21 mouse cellular contexts compared by ENCODE assay signal in the genomic region with DNA sequence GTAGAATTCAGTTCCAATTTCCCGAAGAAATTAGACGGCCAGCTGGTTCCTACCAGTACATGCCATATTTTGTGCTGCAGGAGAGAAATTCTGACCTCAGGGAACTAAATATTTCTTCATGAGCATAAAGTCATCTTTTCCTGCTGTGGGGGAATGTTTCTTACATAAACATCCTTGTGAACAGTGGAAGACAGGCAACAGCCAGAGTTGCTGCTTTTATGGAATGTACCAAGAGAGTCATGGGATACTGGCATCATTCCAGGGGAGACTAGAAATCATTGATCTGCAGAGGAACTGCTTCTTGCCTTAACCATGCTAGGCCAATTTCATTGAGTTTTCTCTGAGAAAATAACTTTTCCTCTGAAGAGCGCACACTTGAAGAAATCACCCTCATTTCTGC.
DNase-seq lines count a peak whose midpoint lies in the region; ATAC-seq and TF ChIP-seq lines count a peak whose summit lies in the region.
"Had no signal": no experiment of that assay in that cellular context is flagged by ENCODE, and none has a peak within 500 bp of the region (broad histone marks: within the 10 kb centered on the region; RNA-seq: fewer than 3 reads in every experiment).

No protein-coding gene starts in this region.

- H3K4me1 ChIP-seq in forebrain, embryonic 14.5 days (ENCODE audit: control insufficient read depth, insufficient read depth, low read length), result no peaks in the 10 kb centered on the region
- H3K4me1 ChIP-seq in forebrain, embryonic 10.5 days, result no peaks in the 10 kb centered on the region
- no peaks in the 10 kb centered on the region for H3K4me1 ChIP-seq in liver, adult 2 months (ENCODE audit: control insufficient read depth, insufficient read depth, low read length)
- H3K4me1 ChIP-seq in liver, postnatal 0 days (ENCODE audit: insufficient read depth), result no peaks in the 10 kb centered on the region
- H3K4me1 ChIP-seq in midbrain, embryonic 11.5 days (ENCODE audit: control insufficient read depth, insufficient read depth, low read length), result no peaks in the 10 kb centered on the region
- H3K4me1 ChIP-seq: heart, embryonic 12.5 days; limb, embryonic 13.5 days; liver, embryonic 13.5 days; midbrain, embryonic 12.5 days had no signal

- no peak overlapping the region for H3K9ac ChIP-seq in forebrain, embryonic 14.5 days (ENCODE audit: low read length)
- no peak overlapping the region for H3K9ac ChIP-seq in liver, adult 2 months (ENCODE audit: low read depth, low read length)
- no peak overlapping the region for H3K9ac ChIP-seq in liver, postnatal 0 days (replicated peaks)
- H3K9ac ChIP-seq in midbrain, embryonic 11.5 days (ENCODE audit: low read length), result no peak overlapping the region
- H3K9ac ChIP-seq: forebrain, postnatal 0 days; heart, embryonic 12.5 days; limb, embryonic 13.5 days; liver, embryonic 13.5 days; midbrain, embryonic 12.5 days had no signal

- no peaks in the 10 kb centered on the region for H3K79me2 ChIP-seq in liver, adult 2 months (ENCODE audit: control insufficient read depth, insufficient read depth, low read length)

- H3K27ac ChIP-seq in forebrain, embryonic 14.5 days (ENCODE audit: low read depth, low read length), result no peak overlapping the region
- H3K27ac ChIP-seq in forebrain, embryonic 10.5 days, result no peak overlapping the region
- H3K27ac ChIP-seq in liver, adult 2 months (replicated peaks; ENCODE audit: insufficient read depth, low read depth, low read length), result no peak overlapping the region
- H3K27ac ChIP-seq in liver, postnatal 0 days (ENCODE audit: low read depth), result no peak overlapping the region
- H3K27ac ChIP-seq in midbrain, embryonic 11.5 days (ENCODE audit: low read depth, low read length), result no peak overlapping the region
- H3K27ac ChIP-seq: hindbrain, postnatal 0 days; limb, embryonic 13.5 days; liver, embryonic 13.5 days; midbrain, embryonic 12.5 days had no signal

- H3K27me3 ChIP-seq in forebrain, embryonic 14.5 days (replicated peaks; ENCODE audit: control insufficient read depth, insufficient read depth, low read length), result no peaks in the 10 kb centered on the region
- H3K27me3 ChIP-seq in forebrain, embryonic 10.5 days (ENCODE audit: poor library complexity, severe bottlenecking), result no peaks in the 10 kb centered on the region
- H3K27me3 ChIP-seq in liver, adult 2 months (ENCODE audit: control insufficient read depth, insufficient read depth, low read length), result no peaks in the 10 kb centered on the region
- no peaks in the 10 kb centered on the region for H3K27me3 ChIP-seq in liver, postnatal 0 days (ENCODE audit: insufficient read depth, low read length)
- no peaks in the 10 kb centered on the region for H3K27me3 ChIP-seq in midbrain, embryonic 11.5 days (ENCODE audit: control insufficient read depth, insufficient read depth, low read length)
- H3K27me3 ChIP-seq: heart, embryonic 12.5 days; limb, embryonic 13.5 days; liver, embryonic 13.5 days; midbrain, embryonic 12.5 days had no signal

- TF ChIP-seq EP300 in liver, postnatal 0 days (IDR thresholded peaks at IDR 0.05; ENCODE audit: low read depth), result no peak

- H3K9me3 ChIP-seq in forebrain, embryonic 14.5 days (replicated peaks; ENCODE audit: control insufficient read depth, low read length), result no peaks in the 10 kb centered on the region
- no peaks in the 10 kb centered on the region for H3K9me3 ChIP-seq in forebrain, embryonic 10.5 days
- no peaks in the 10 kb centered on the region for H3K9me3 ChIP-seq in liver, postnatal 0 days (ENCODE audit: low read length)
- no peaks in the 10 kb centered on the region for H3K9me3 ChIP-seq in midbrain, embryonic 11.5 days (ENCODE audit: control insufficient read depth, low read length)
- H3K9me3 ChIP-seq: heart, embryonic 12.5 days; limb, embryonic 13.5 days; liver, embryonic 13.5 days; midbrain, embryonic 12.5 days had no signal

- TF ChIP-seq POLR2A in liver, adult 2 months (IDR thresholded peaks at IDR 0.05; ENCODE audit: extremely low read depth, insufficient read depth, low read length), result no peak

- WGBS in forebrain, embryonic 14.5 days, result 93% methylated on average over 3 of the region's 3 CpGs
- WGBS in forebrain, embryonic 10.5 days, result 96% methylated on average over 3 of the region's 3 CpGs
- 81% methylated on average over 3 of the region's 3 CpGs for WGBS in liver, adult 2 months
- WGBS in liver, postnatal 0 days (ENCODE audit: insufficient replicate concordance), result 78% methylated on average over 3 of the region's 3 CpGs
- 90% methylated on average over 3 of the region's 3 CpGs for WGBS in midbrain, embryonic 11.5 days

- H3K36me3 ChIP-seq in forebrain, embryonic 14.5 days (ENCODE audit: control insufficient read depth, insufficient read depth, low read length), result no peaks in the 10 kb centered on the region
- no peaks in the 10 kb centered on the region for H3K36me3 ChIP-seq in forebrain, embryonic 10.5 days (replicated peaks)
- no peaks in the 10 kb centered on the region for H3K36me3 ChIP-seq in liver, adult 2 months (ENCODE audit: control insufficient read depth, insufficient read depth, low read length)
- H3K36me3 ChIP-seq in liver, postnatal 0 days (replicated peaks; ENCODE audit: insufficient read depth, low read length), result no peaks in the 10 kb centered on the region
- no peaks in the 10 kb centered on the region for H3K36me3 ChIP-seq in midbrain, embryonic 11.5 days (ENCODE audit: control insufficient read depth, insufficient read depth, low read length)
- H3K36me3 ChIP-seq: heart, embryonic 12.5 days; limb, embryonic 13.5 days; liver, embryonic 13.5 days; midbrain, embryonic 12.5 days had no signal

- ATAC-seq in forebrain, embryonic 14.5 days, result no peak
- no peak for ATAC-seq in liver, postnatal 0 days
- no peak for ATAC-seq in midbrain, embryonic 11.5 days (ENCODE audit: low FRiP score)
- ATAC-seq: forebrain, postnatal 0 days; hindbrain, postnatal 0 days; intestine, embryonic 16.5 days had no signal

- peak; percentile 6 for DNase-seq in forebrain, embryonic 14.5 days (ENCODE audit: low spot score)
- no peak for DNase-seq in forebrain, embryonic 10.5 days (ENCODE audit: extremely low spot score, low spot score)
- peak; percentile 31 for DNase-seq in liver, adult 2 months (ENCODE audit: extremely low read depth, low read depth, low spot score)
- DNase-seq in liver, postnatal 0 days, result no peak
- peak; percentile 8 for DNase-seq in kidney, postnatal 14 days
- DNase-seq in lung, postnatal 36 days, result peak; percentile 19
- no peak for DNase-seq in midbrain, embryonic 11.5 days (ENCODE audit: low spot score, missing footprints)
- DNase-seq: adrenal gland, postnatal 14 days; cerebellum, adult 9-10 months; forebrain, postnatal 0 days; gastrocnemius, postnatal 25 days; heart, adult 18-20 months; heart, postnatal 10 days; liver, embryonic 13.5 days; thymus, adult 18-20 months; thymus, postnatal 36 days had no signal

- TF ChIP-seq CTCF in liver, adult 2 months (IDR thresholded peaks at IDR 0.05; ENCODE audit: low read depth, low read length), result no peak
- TF ChIP-seq CTCF in liver, postnatal 0 days (IDR thresholded peaks at IDR 0.05; ENCODE audit: low read depth), result no peak

- no peak overlapping the region for H3K4me3 ChIP-seq in forebrain, embryonic 14.5 days (ENCODE audit: low read depth, low read length)
- H3K4me3 ChIP-seq in forebrain, embryonic 10.5 days, result no peak overlapping the region
- no peak overlapping the region for H3K4me3 ChIP-seq in liver, adult 2 months (ENCODE audit: insufficient read depth, low read depth, low read length)
- no peak overlapping the region for H3K4me3 ChIP-seq in liver, postnatal 0 days (ENCODE audit: low read depth, low read length)
- H3K4me3 ChIP-seq in midbrain, embryonic 11.5 days (ENCODE audit: low read depth, low read length), result no peak overlapping the region
- H3K4me3 ChIP-seq: heart, embryonic 12.5 days; limb, embryonic 13.5 days; liver, embryonic 13.5 days; midbrain, embryonic 12.5 days had no signal

- H3K4me2 ChIP-seq in forebrain, embryonic 14.5 days (ENCODE audit: low read length), result no peak overlapping the region
- no peak overlapping the region for H3K4me2 ChIP-seq in liver, postnatal 0 days (ENCODE audit: low read depth, low read length)
- H3K4me2 ChIP-seq in midbrain, embryonic 11.5 days, result no peak overlapping the region
- H3K4me2 ChIP-seq: heart, embryonic 12.5 days; limb, embryonic 13.5 days; liver, embryonic 13.5 days; midbrain, embryonic 12.5 days had no signal

Comparison
In these comparisons a context has a peak if more than half of its experiments do, and no peak if none do; other contexts are left out.
1. DNase-seq: peak in forebrain, embryonic 14.5 days (single experiment), liver, adult 2 months (single experiment), kidney, postnatal 14 days (single experiment) and lung, postnatal 36 days (single experiment); none in forebrain, embryonic 10.5 days (single experiment), liver, postnatal 0 days (single experiment) and midbrain, embryonic 11.5 days (single experiment).